Mouse (Mus musculus) Patski (cell line): ENCODE measurements around the gene Smoc2. TPM values are rescaled to one million over a fixed set of nuclear protein-coding genes. Genes with fewer than 3 reads are reported as not detected.
A peak's percentile ranks its signal among the peaks of the same experiment; 100 is the strongest.

ENCODE experiments used
- ATAC-seq: fragments of 100-300 bp; one replicate; pipeline ENCODE4 v1.8.0; 2021
- CTCF ChIA-PET: fragments of 350-600 bp; sonication (Branson Sonifier 250); formaldehyde crosslinking; loops from one replicate; lab custom pipeline; 2022; ENCODE audit warnings: inconsistent platforms; lab: Charles Lee
- POLR2A ChIA-PET: fragments of 350-600 bp; sonication (Branson Sonifier 250); formaldehyde crosslinking; loops from one replicate; lab custom pipeline; 2022; ENCODE audit warnings: antibody characterized with exemption, inconsistent platforms; lab: Charles Lee
- DNase-seq: peaks from one replicate; pipeline ENCODE4 v3.0.0-alpha.2; 2011; ENCODE audit warnings: low read depth, low spot score
- H3K27me3 ChIP-seq: fragments of 371-371 bp; one replicate; pipeline ENCODE4 v1.5.1; 2021
- CTCF ChIP-seq: fragments of 100-300 bp; IDR thresholded peaks from one replicate; pipeline ENCODE4 v1.5.1; 2021
- in situ Hi-C: fragments of 300-500 bp; cut with MboI; formaldehyde crosslinking; loops from 3 replicates; pipeline ENCODE4 v1.11.1; 2018; ENCODE audit warnings: low pct_unique_long_range_greater_than_20kb, mixed read lengths
- polyA plus RNA-seq: library from polyadenylated mRNA; unstranded; gene quantifications from one replicate; pipeline ENCODE4 v1.2.3, GENCODE M21; 2021

Gene Smoc2
- polyA plus RNA-seq, 1 experiment from 2014 or later, result 0.08 TPM

- no peak for TF ChIP-seq CTCF
- POLR2A ChIA-PET, result no interaction called here
- no peak for DNase-seq
- no peak for ATAC-seq
- no peaks in the 10 kb centered on the region for H3K27me3 ChIP-seq
- in situ Hi-C loops, result no loop called here
- CTCF ChIA-PET, result no interaction called here
These were observed 66.2 kb downstream of the Smoc2 start for GRCm38 (mm10) chr17:14345556-14345955.

GRCm38 (mm10) chr17:14346891-14347290, 67.6 kb downstream of the Smoc2 start:
- DNase-seq, result no peak
- POLR2A ChIA-PET, result no interaction called here
- ATAC-seq, result no peak
- CTCF ChIA-PET, result no interaction called here
- in situ Hi-C loops, result no loop called here
- no peak for TF ChIP-seq CTCF
- H3K27me3 ChIP-seq, result no peaks in the 10 kb centered on the region

GRCm38 (mm10) chr17:14349086-14349814, 69.9 kb downstream of the Smoc2 start:
- ATAC-seq (no peak), DNase-seq (no peak)
- in situ Hi-C loops, result no loop called here

DNA sequence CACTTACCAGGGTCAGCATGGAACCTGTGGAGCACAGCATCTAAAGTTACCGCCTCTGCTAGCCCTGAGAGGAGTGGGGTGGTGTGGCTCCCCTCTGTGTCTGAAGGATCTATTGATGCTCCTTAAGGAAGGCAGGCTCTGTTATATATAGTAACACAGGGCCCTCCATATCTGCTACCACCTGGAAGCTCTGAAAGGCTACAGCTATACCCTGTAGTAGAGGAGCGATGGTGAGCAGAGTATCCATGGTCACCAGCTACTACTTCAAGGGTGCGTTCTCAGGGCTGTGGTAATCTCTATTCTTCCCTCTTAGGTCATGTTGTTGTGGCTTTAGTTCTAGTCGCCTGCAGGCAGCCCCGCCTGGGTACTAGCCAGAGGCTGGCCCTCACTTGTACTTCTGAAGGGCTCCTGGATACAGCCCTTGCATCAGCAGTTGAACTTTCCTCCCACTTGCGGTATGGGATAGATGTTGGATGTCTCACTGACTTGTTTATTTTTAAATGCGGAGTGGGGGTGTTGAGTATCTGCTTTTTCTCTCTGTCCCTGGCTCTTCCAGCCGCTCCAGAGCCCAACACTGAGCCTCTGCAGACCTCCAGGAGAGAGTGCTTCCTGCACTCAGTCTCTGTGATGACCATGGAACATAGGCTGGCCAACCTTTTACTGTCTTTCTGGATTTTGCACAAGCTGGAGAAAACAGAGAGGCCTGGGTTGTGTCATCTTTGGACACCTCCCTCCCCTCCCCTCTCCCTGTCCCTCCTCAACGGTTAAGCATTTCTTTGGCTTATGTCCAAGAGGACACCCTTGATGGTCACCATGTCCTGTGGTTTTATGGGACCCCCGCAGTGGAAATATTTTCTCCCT, 74.1 kb downstream of the Smoc2 start:
- no peak for ATAC-seq
- in situ Hi-C loops, result no loop called here
- CTCF ChIA-PET, result interaction anchor here (0.8 to 1.1 kb wide), 2 partner anchors 11 to 60 kb away, joined by 3 read pairs; no protein-coding TSS in a partner anchor
- no peak for TF ChIP-seq CTCF
- DNase-seq, result no peak
- POLR2A ChIA-PET, result no interaction called here
- H3K27me3 ChIP-seq, result no peaks in the 10 kb centered on the region

More at GRCm38 (mm10) chr17:14349086-14349814, 69.9 kb downstream of the Smoc2 start:
- no peak for TF ChIP-seq CTCF
- ChIA-PET CTCF (no interaction called here), POLR2A (no interaction called here)
- H3K27me3 ChIP-seq, result no peaks in the 10 kb centered on the region

DNA sequence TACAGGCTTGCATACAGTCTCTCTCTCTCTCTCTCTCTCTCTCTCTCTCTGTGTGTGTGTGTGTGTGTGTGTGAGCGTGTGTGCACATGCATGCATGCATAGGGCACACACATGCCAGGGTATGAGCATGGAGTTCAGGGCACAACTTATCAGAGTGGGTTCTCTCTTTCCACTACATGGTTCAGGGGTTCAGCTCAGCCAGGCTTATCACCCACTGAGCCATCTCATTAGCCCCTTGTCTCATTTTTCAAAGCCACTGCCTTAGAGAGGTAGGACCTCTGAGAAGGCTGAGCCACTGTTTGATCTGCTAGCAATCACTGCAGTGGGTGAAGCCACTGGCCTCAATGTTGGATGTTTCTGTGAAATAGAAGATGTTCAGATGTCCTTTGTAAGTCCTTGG, 82.2 kb downstream of the Smoc2 start:
- CTCF ChIA-PET, result no interaction called here
- ATAC-seq (no peak), DNase-seq (no peak)
- POLR2A ChIA-PET, result interaction anchor here (0.6 kb wide), 1 partner anchor 144 kb away, joined by 3 read pairs; no protein-coding TSS in a partner anchor
- TF ChIP-seq CTCF, result no peak
- in situ Hi-C loops, result no loop called here
- no peaks in the 10 kb centered on the region for H3K27me3 ChIP-seq

GRCm38 (mm10) chr17:14370476-14370875, 91.2 kb downstream of the Smoc2 start:
- no peaks in the 10 kb centered on the region for H3K27me3 ChIP-seq
- DNase-seq, result no peak
- no peak for ATAC-seq
- TF ChIP-seq CTCF, result no peak
- POLR2A ChIA-PET, result no interaction called here
- CTCF ChIA-PET, result no interaction called here
- in situ Hi-C loops, result no loop called here

- ATAC-seq, result peak; percentile 17
- DNase-seq, result no peak
- TF ChIP-seq CTCF, result no peak
- ChIA-PET CTCF (no interaction called here), POLR2A (no interaction called here)
- no peaks in the 10 kb centered on the region for H3K27me3 ChIP-seq
- in situ Hi-C loops, result no loop called here
These were observed 92.3 kb downstream of the Smoc2 start for GRCm38 (mm10) chr17:14371606-14372005.

DNA sequence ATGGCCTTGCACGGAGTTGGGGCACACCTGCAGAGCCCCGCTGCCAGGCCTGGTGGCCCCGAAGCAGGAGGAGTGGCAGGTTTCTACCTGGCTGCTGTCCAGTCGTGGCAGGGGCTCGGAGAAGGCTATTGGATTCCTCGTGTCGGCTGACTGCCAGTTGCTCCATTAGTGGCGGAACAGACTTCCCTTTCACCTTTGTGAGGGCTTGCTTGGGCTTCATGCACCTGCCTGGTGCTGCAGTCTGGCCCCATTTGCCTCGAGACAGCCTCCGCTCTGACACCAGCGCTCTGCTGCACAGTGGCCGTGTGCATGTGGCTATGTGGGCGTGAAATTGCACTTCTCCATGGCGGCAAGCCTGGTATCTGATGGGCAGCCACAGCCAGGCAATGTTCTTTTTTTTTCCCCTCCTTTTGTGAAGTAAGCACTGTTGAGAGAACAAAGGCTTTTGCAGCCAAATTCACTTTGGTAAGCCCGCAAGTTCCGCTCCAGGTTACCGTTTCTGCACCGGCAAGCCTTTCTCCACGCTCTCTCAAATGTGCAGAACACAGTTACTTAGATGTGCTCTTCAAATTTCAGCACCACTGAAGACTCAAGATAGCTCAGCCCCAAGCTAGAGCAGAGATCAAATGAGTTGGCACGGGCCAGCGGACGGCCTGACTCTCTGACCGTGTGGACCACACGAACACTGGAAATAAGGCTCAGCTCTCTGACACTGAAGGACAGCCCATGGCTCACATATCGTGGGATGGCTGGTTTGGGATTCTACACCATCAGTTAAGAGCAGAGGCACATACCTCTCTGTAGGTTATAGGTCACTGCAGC, 93.2 kb downstream of the Smoc2 start:
- in situ Hi-C loops, result no loop called here

DNA sequence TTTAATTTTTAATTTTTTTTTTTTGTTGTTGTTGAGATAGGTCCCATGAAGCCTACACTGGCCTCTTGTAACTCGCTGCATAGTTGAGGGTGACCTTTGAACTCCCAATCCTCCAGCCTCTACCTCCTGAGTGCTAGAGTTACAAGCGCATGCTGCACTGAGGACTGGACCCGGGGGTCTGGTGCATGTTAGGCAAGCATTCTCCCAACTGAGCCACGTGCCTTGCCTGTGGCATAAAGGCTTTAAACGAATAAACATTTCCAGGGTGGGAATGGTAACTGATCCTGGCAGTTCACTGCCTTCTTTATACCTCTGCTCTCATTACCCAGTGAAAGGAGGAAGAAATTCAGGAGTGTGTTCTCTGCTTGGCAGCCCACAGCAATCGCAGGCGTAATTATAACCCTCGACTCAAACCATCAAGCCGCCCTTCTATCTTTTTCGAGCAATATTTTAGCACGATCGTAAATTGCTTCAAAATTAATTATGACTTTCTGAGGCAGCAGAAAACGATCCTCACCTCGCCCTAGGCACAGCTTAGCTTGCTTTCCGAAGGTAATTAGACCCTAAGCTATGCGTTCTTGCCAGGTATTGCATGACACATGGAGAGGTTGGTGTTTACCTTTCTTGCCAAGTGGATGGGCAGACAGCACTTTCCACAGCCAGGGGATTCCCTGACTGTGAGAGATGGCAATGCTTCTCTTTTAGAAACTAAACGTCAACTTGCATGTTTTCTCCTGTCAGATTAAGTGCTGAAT, 99.6 kb downstream of the Smoc2 start:
- TF ChIP-seq CTCF, result no peak
- CTCF ChIA-PET, result no interaction called here
- ATAC-seq (no peak), DNase-seq (no peak)
- in situ Hi-C loops, result no loop called here
- POLR2A ChIA-PET, result interaction anchor here (0.7 kb wide), 1 partner anchor 116 kb away, joined by 5 read pairs; no protein-coding TSS in a partner anchor
- H3K27me3 ChIP-seq, result no peaks in the 10 kb centered on the region

More for the DNA sequence above, 93.2 kb downstream of the Smoc2 start:
- no peaks in the 10 kb centered on the region for H3K27me3 ChIP-seq
- TF ChIP-seq CTCF, result no peak
- no peak for ATAC-seq
- ChIA-PET POLR2A (no interaction called here), CTCF (no interaction called here)
- no peak for DNase-seq
